Mouse (Mus musculus) lung, postnatal 10 days (tissue): ENCODE results near the gene Xpr1.

ENCODE experiments used
- DNase-seq: peaks from one replicate; pipeline ENCODE4 v3.0.0; 2021

The Xpr1 gene

DNA sequence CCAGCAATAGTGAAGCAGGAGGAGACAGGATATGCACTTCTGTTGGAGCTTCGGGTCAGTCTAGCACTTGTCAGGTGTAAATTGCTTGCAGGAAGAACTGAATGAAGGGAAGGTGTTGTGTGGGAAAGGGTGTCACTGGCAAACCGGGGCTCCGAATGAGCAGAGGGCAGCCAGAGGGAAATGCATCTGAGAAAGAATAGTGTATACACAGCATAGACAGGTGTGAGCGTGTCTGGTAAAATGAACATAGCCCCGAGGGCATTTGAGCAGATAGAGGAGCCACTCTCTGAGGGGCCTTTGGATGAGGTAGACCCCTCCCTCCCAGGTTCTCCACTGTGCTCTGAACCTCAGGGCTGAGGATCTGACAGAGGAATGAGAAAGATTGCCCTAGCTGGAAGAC lies 169.2 kb downstream of the Xpr1 start:
- DNase-seq = no peak

DNA sequence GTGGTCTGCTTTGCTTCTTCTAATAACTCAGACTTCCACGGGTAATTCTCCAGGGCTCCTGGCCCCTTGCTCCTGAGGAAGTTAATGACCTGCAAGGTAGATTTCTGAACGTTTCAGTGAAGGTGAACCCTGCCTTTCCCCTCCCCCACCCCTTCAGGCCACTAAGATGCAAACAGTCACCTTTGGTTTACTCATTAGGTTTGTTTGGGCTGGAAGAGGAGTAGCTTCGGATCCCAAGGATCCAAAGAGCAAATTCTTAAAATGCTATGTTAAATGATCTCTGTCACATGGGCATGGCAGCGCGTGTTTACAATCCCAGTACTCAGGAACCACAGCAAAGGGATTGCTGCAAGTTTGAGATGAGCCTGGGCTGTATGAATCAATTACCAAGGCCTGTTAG lies 169.8 kb downstream of the Xpr1 start:
- DNase-seq = no peak

DNA sequence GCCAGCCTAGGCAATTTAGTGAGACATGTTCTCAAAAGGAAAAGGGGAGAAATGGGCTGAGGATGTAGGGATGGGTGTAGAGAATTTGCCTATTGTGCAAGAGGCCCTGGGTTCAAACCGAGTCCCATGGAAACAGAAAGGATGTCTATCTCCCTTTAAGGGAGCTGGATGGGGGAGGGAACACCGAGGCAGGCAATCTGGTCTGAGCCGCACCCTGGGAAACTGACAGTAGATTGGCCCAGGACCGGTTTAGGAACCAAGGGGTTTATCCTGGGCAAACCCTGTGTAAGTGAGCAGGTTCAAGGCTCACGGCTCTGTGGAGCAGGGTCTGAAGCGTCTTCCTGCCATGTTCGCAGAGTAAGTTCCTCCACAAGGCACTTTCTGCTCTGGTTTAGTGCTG lies 171.7 kb downstream of the Xpr1 start:
- no peak for DNase-seq

DNA sequence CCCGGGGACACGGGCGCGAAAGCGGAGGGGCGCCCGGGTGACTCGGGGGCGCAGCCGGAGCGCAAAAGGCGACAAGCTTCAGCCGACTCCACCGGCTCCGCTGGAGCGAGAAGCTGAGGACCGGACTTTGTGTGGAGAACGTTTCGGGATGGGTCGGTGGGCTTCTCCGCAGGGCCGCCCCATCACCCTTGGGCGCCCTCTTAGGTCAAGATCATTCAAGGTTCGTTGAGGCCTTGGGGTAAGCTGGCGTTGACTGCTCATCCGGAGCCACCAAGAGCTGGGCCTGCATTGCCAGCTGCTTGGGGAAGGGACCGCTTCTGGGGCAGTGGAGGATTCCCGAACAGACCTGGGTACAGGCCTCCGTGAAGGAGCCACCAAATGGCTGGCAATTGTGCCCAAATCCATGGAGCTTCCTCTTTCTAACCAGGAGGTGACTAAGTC lies 172.4 kb downstream of the Xpr1 start:
- no peak for DNase-seq

GRCm38 (mm10) chr1:155243797-155244770 lies 173.1 kb downstream of the Xpr1 start, which contains the start of gene BC034090:
Gene BC034090, minus strand, starts transcription at chr1:155244444.
- peak; percentile 78 for DNase-seq

DNA sequence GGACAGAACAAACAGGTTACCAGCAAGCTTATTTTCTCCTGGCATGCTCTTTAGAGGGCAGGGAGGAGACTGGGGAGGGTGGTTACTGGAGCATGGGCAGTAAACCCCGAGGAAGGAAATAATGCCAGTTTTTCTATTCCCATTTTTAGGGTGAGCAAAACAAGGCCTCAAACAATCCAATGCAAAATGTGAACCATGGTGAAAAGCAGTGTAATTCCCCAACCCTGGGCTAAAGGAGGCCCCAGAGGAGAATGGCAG lies 174.8 kb downstream of the Xpr1 start:
- DNase-seq = no peak

DNA sequence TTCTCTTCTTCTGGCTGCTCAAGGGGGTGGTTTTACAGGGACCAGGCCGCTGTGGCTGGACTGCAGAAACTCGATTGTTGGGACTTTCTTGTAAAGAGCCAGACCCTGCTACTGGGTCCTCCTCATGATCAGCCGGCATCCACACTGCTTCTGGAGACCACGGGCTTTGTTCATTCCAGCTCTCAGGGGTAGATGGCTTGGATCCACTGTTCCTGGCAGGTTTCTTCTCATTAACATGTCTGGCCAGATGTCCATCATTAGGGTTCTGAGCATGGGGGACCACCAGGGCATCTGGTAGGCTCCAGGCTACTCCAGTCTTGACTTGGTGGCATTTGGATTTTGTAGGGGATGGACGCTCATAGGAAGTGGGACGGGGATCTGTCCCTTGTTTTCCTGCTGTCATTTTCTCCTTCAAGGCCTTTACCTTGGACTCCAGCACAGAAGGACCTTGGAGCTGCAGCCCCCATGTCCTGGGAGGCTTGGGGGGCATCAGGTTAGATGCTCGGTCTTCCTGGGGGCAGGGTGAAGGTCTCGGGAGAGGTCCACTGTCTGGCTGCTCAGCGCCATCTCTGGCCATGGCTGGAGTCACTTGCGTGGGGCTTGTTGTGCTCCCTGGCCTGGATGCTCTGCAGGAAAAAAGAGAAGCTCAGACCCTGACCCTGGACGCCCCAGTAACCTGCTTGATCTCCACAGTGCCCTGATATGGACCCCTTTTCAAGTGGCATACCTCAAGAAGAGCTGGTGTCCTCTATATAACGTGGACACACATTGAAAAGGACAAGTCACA lies 175.3 kb downstream of the Xpr1 start:
- DNase-seq = no peak

DNA sequence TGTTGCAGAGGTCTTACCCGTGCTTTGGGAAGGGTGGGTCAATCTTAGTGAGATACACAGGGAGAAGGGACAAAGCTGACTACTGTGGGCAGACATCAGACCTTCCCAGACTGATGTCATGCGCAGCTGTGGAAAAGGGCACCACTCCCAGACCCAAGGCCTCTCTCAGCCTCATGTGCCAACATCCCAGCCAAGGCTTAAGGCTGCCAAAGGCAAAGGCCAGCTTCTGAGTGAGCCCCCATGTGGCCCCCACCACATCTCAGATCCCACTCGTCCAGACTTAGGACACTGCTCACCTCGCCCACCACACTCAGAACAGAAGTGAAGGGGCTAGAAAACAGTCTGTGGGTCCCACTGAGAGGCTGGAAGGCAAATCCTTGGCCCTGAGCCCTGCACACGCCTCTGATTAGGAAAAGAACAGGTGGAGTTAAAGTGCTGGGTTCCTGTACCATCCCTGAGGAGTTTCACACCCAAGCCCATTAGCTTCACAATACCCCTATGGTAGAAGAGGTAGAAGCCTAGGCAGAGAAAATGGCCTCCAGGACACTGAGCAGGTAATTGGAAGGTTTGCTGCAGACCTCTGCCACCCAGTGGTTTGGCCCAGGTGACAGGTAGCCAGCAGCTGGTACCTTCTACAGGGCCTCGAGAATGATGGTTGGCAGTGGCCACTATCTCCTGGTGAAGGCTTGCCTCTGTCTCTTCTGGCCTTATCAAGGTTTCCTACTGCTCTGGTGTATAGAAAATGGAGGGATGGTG lies 177.1 kb downstream of the Xpr1 start:
- no peak for DNase-seq

GRCm38 (mm10) chr1:155239169-155239568 lies 178.0 kb downstream of the Xpr1 start:
- no peak for DNase-seq

GRCm38 (mm10) chr1:155238126-155238525 lies 179.1 kb downstream of the Xpr1 start:
- DNase-seq = no peak

- no peak for DNase-seq
Measured at GRCm38 (mm10) chr1:155237390-155237789, 179.8 kb downstream of the Xpr1 start.

GRCm38 (mm10) chr1:155236306-155237024 lies 180.8 kb downstream of the Xpr1 start:
- no peak for DNase-seq

- DNase-seq = no peak
Measured at GRCm38 (mm10) chr1:155235641-155236040, 181.6 kb downstream of the Xpr1 start.

DNA sequence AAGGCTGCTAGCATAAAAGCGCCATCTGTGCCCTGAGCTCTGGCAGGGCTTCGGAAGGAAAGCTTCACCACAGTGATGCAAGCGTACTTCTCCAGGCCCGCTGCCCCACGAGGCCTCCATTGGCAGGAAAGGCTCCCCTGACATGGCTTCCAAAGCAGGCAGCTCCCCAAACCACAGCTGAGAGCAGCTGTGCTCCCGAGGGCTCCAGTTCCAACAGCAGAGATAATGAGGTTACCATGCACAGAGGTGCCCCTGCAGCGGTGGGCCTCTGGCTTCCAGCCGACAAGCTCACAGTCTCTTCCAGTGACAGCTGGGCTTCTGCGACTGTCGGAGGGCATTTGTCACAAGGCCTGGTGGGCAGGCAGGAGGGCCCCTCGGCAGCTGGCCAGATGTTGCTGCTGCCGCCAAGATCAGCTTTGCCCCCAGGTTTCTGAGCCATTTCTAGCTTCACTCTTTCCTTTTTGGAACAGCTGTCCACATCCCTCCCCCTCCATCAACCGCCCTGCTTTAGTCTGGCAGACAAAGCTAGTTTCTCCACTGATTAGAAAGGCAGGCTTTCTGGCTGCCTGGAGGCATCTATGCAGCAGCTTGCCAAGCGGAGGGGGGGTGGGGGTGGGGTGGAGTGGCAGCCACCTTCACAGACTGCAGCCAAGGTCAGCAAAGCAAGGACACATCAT lies 183.1 kb downstream of the Xpr1 start:
- DNase-seq = peak; percentile 83

- DNase-seq = no peak
Measured at GRCm38 (mm10) chr1:155233378-155233777, 183.8 kb downstream of the Xpr1 start.

DNA sequence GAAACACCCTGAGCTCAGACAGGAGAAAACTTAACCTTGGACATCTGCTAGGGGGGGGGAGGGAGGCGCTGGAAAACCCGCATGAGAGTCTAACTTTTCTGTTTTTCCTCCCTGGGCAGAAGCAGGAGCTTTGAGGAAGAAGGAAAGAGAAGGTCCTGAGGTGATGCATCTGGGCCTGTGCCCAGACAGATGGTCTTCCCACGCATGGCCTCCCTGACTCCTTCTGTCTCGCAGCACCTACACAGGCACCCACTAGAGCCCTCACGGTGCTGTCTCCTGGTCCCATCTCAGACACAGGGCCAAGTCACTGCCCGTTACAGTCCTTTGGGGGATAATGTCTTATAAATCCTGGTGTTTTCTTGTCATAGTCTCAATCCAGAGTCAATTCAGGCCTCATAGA lies 184.4 kb downstream of the Xpr1 start:
- DNase-seq = no peak

- no peak for DNase-seq
Measured at GRCm38 (mm10) chr1:155232385-155232784, 184.8 kb downstream of the Xpr1 start.

DNA sequence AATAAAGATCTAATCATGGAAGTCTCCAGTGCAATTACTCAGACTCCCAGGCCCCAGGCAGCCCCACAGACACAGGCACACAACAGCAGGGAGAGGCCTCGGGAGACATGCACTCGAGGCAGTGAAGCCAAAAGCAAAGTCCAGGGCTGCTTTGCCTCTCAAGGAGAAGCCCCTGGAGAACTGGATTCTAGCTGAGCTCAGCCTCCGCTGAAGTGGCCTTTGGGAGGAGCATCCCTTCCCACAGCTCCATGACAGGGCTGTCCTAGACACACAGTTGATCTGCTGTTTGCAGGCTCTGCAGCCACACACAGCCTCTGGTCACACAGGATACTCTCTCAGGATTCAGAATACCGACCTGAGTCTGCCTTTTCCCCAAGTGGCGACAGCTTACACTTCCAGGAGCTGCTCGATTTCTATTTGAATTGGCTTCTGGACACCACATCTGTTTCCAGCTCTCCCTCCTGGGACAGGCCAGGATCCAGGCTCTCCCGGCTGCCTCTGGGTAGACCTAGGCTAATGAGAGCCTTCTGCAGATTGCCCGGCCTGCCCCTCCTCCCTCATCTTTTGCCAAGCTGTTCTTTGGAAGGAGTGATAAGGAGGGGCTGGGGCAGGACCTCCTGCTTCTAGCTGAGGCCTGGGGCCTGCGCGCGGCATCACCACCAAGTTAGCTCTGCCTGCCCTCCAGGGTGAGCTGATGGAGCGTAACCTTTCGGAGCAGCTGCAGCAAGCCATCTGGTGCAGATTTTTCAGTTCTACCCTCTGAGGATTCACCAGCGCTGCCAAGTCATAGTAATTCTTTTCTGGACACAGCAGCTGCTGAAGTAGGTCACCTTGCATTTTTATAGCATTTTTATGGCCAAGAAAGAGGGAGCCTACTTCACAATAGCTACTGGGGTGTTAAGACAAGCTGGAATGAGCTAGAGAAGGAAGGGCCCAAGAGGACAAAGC lies 187.5 kb downstream of the Xpr1 start:
- DNase-seq = peak; percentile 51
